Mouse (Mus musculus): ENCODE data around the gene Aqp9. TPM values are rescaled to one million over a fixed set of nuclear protein-coding genes. Genes with fewer than 3 reads are reported as not detected.
"Not testable (repeated sequence)": the region's sequence is repeated elsewhere in the genome, so short reads cannot be mapped to it uniquely, and the experiment has no call there.

Aqp9 gene
- total RNA-seq, 2 experiments from 2014 or later, result 0.73 to 0.84 TPM

DNA sequence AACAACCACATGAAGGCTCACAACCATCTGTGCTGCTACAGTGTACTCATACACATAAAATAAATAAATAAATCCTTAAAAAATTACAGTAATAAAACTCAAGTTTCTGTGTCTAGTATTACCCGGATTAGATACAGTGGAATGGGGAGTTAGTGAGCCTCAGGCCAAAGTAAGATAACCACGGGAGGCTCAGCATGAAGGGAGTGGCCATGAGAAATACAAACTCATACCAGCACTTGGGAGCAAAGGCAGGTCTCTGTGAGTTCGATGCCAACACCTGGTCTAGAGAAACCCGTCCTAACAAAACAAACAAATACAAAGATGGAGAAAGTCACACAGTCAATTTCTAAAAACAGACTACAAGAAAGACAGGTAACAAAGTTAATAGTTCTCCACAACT, 18.3 kb downstream of the Aqp9 start:
- DNase-seq, result no peak
- intact Hi-C loops (cut with DNase I), result no loop called here

DNA sequence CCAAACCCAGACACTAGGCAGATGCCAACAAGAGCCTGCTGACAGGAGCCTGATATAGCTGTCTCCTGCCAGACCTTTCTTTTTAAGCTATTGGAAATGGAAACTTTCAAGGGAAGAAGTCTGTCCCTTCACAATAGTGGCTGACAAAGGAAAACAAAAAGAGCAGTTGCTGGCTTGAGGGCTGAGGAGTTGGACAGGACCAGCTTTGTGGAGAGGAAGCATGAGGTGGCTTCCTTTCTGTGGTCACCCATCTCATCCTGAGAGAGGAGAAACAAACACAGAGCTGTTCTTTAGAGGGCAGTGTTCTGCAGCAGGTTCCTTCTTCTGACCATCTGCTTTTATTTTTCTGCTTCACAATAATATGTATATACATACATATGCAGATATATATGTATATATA, 19.6 kb downstream of the Aqp9 start:
- DNase-seq, result no peak
- intact Hi-C loops (cut with DNase I), result no loop called here

DNA sequence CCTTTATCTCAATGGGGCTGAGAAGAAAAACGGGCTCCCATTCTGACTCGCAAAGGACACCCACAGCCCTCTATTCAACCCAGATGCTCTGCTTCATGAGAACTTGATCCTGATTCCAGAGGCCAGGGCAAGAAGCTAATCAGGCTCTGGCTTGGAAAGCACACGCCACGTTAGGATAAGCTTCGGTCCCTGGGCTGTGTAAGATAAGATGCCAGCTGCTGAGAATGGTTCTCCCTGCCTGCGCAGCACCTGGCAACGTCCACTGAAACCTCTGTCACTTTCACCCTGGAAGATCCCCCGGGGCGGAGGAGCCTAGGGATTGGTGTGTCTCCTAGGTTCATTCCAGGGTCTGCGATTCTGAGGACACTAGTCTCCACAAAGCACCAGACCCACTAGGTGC, 22.3 kb downstream of the Aqp9 start:
- intact Hi-C loops (cut with DNase I), result no loop called here
- DNase-seq, result no peak

DNA sequence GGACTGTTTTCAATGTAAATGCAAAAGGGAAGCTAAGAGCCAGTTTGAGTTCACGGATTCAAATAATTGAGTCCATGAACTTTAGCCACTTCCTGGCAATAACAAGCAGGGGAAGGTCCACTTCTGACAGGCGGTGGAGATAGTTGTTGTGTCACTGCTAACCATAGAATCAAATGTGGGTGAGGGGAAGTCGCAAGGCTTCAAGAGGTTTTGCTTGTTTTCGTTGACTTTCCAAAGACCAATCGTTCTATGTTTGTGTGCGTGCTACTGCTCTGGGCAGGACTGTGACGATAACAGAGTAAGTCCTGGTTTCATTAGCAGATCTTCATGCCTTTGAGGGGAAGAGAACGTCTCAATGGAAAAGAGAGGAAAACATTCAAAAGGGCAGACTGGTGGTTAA, 28.3 kb downstream of the Aqp9 start:
- intact Hi-C loops (cut with DNase I), result no loop called here
- no peak for DNase-seq

DNA sequence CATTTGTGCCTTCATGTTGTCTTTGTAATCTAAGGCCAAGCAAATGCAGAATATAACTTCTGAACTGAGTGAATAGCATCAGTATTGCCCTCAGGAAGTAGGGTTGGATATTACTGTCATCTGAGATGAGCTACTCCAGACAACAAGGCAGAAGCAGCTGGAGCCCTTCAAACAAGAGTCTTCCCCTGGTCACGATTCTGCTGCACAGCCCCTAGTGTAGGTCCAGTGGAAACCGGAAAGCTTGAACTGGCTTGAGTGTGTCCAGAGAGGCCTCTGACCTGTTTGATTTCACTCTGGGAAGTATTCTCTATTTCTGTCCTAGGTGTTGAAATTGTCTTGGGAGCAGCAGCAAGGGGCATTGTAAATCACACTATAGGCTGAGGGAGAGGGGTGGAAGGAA, 29.5 kb downstream of the Aqp9 start:
- DNase-seq, result no peak
- intact Hi-C loops (cut with DNase I), result no loop called here

DNA sequence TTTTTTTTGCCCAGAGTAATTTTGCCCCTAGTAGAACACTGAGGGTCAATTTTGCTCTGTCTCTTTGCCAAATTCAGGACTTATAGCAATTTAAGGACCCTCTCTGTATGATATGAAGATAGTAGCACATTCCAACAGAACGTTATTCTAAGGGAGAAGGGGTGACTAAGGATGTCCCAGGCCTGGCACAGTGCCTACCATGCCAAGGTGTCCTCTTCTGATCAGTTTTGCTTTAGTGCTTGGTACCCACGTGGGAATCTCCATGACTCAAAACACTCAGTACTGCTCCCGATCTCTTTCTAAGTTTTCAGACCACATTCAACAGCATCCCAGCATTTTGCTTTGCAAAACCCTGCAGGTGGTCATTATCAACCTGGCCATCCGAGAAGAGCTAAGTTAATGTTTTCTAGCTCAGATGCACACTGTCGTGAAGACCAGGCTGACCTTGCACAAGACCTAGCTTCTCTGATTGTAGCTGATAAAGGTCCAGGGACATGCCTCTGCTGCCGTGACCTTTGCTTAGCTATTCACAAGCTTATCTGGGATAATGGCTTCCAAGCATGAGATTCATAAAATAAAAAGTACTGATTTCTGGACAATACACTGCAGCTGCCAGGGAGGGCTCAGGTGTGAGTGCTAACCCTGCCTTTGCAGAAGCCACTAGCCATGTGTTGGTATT, 31.1 kb downstream of the Aqp9 start:
- no peak for DNase-seq
- intact Hi-C loops (cut with DNase I), result no loop called here

DNA sequence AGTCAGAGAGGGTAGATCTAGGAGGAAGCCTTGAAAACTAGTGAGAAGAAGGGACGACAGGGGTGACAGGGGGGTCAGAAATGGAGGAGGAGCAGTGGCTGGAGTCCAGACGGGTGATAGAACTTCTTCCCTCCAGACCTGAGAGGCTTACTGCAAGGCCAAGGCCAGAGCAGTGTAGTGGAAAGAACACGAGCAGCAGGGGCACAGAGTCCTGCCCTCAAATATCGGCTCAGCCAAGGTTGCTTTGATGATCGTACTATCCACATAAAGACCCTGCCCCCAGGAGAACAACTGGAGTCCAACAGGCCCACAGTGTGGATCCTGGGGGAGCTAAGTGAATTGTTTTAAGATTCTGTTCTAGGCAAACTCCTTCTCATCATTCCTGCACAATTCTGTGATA, 33.4 kb downstream of the Aqp9 start:
- no peak for DNase-seq
- intact Hi-C loops (cut with DNase I), result no loop called here

DNA sequence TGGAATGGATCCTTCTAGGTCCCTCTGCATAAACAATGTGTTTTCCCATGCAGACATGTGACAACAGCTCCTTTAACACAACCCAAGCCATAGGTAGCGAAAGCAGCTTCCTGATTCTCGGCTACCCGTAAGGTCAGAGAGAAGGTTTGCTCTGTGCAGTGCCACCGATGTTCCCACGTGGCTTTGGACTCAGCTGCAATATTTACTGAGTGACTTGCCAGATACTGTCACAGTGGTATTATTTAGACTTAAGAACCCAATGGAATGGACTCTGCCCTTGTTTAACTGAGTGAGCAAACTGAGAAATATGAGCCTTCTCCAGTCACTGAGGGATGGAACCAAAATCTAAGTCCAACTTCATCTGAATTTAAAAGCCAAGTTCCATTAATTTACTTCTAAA, 35.3 kb downstream of the Aqp9 start:
- DNase-seq, result no peak
- intact Hi-C loops (cut with DNase I), result no loop called here

DNA sequence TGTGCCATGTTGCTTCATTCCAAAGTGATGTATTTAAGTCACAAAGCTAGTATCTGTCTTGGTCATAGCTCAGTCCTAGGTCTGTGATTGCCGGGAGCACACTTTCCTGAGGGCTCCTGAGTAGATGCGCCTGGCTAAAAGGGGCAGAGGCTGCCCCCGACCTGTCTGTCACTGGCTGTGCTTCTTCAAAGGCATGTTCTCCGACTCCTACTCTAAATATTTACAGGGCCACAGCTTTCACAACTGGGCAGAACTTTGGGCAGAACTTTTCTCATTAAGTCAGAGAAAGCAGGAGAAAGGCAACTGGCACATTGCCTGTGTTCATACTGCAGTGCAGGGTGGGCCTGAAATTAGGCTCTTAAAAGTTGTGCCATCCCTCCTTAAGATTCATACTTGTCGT, 36.7 kb downstream of the Aqp9 start:
- intact Hi-C loops (cut with DNase I), result no loop called here
- DNase-seq, result no peak

DNA sequence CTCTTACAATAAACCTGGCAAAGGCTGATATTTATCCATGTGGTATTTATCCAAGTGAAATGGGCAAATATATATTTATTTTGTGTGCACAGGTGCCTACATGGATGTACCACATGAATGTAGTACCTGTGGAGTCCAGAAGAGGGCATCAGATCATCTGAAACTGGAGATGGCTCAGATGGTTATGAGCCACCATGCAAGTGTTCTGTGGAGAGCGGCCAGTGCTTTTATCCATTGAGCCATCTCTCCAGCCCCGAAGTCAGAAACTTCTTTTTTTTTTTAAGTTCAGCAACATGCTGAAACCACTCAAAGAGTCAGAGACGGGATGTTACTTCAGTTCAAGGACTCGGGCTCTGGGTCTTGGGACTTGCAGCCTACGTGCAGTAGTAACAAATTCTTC, 39.6 kb downstream of the Aqp9 start:
- intact Hi-C loops (cut with DNase I), result loop anchor here (10.0 kb wide), 1 partner anchor 56 kb away; no protein-coding TSS in a partner anchor
- DNase-seq, result peak; percentile 49 to 80

DNA sequence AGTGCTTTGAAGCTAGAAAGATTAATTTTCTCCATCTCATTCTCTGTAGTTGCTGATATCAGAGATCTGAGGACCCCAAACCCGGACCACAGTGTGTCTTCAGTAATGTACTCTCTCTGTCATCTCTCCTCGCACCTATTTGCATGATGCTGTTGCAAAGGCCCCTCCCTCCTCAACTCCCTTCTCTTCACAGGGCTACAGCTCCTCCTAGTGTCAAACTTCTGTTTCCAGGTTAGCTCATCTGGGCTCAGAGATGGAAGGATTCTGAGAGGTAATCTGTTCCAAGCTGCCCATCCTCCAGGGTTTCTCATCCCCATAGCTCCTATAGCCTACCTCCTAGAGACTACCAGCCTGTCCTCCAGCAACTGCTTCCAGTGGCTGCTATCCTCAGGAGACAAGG, 42.3 kb downstream of the Aqp9 start:
- intact Hi-C loops (cut with DNase I), result loop anchor here (10.0 kb wide), 1 partner anchor 59 kb away; no protein-coding TSS in a partner anchor
- DNase-seq, result peak; percentile 11 to 50

DNA sequence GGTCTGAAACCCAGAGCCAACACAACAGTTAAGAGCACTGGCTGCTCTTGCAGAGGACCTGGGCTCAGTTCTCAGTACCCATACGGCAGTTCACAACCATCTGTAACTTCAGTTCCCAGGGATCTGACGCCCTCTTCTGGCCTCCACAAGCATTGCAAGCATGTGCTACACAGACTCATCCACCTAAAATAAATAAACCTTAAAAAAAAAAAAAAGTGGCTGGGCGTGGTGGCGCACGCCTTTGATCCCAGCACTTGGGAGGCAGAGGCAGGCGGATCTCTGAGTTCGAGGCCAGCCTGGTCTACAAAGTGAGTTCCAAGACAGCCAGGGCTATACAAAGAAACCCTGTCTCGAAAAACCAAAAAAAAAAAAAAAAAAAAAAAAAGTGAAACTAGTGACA, 45.4 kb downstream of the Aqp9 start:
- intact Hi-C loops (cut with DNase I), result loop anchor here (10.0 kb wide), 1 partner anchor 62 kb away; no protein-coding TSS in a partner anchor

DNA sequence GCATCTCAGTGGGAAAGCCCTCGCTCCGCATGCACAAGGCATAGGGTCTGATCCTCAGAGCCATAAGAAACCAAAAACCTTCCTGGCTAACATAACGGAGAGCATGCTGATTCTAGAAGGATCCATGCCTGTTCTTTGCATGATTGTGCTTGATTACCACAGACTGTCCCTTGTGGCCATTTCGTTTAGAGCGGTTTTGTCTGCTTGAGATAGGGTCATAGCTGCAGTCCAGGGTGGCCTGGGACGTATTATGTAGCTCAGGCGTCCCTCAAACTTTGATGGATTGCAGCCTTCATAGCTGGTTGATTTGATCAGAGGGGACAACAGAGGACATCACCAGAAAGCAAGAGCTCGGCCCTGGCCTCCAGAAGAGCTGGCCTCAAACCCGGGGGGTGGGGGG, 47.6 kb downstream of the Aqp9 start:
- no peak for DNase-seq
- intact Hi-C loops (cut with DNase I), result loop anchor here (10.0 kb wide), 1 partner anchor 64 kb away; no protein-coding TSS in a partner anchor

More for the DNA sequence above, 45.4 kb downstream of the Aqp9 start:
- not testable (repeated sequence) for DNase-seq

DNA sequence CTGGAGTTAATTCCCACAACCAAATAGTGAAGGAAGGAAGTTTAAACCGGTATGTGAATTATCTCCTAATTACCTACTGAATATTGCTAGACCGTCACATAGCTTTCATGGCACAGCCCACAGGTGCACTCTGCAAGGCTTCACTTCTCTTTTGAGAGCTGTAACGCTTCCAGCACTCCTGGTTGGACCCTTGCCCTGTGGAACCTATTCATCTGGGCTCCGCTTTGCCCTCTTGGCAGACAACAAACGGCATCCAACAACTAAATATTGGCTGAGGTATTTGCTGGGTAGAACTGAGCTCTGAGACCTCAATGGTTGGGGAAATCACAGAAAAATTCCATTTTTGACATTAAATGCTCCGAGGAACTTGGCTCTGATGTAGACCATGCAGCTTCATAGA, 55.3 kb downstream of the Aqp9 start:
- peak in 1 of 2 experiments; percentile 16 for DNase-seq
- intact Hi-C loops (cut with DNase I), result no loop called here

DNA sequence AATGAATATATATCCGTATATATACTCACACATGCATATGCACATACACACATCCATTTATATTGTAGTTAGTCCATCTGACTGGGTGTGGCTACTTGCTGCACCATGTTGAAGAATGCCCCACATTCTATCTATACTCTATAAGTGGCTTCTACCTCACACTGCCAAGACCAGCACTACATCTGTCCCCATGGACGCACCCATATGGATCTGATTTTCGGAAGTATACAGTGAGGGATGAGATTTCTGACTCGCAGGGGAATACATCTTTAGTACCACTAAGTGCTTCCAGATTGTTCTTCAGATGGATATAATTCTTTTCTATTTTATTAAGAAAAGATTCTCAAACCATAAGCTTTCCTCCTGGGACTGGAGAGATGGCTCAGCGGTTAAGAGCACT, 65.0 kb downstream of the Aqp9 start:
- no peak for DNase-seq
- intact Hi-C loops (cut with DNase I), result no loop called here

DNA sequence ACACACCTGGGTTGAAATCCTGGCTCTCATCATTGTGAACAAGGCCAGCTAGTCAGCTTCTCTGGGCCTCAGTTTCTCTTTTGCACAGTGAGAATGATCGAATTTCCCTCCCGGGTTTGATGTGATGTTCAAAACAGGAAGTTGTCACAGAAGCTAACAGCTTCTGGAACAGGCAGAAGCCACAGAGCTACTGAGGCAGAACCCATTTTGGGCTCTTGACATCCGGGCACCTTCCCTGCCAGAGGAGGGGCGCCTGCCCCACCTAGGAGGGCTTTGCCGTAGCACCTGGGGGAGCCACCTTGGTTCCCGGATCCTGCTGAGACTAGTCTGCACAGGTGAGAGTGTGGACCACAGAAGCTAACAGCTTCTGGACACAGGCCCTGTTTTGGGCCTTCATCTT, 74.4 kb downstream of the Aqp9 start:
- DNase-seq, result no peak
- intact Hi-C loops (cut with DNase I), result no loop called here

DNA sequence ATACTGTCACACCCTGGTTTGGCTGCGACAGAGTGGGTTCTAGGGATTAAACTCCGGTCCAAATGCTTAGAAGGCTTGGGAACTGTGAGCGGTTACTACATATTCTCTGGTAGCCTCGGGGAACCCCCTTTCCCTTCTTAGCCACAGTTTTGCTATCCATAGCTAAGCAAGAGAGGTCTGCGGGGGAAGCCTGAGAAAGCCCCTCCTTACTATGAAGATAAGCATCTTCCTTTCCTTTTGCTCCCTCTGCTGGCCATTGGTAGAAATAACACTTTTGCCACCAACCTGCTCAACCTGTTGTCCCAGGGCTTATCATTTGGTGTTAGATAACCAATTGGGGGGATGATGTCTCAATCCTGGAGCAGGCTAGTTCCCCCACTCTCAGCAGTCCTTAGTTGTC, 76.4 kb downstream of the Aqp9 start:
- intact Hi-C loops (cut with DNase I), result no loop called here
- peak in 1 of 2 experiments; percentile 53 for DNase-seq

DNA sequence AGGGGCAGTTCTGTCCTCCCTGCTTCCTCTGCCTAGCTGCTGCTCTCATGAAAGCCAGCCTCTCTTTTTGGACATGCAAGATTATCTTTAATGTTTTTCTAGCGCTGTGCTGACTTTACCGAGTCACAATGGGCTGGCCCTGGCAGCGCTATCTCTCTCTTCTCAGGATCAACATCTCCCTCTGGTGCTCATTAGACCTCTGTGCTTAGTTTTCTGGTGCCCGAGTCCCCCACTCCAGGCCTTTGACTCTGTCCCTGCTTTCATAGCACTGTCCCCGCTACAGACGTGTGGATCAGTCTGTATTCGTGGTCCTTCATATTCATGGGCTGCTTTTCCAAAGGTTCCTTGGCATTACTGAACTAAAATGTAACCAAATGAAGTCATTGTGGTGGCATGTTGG, 89.3 kb downstream of the Aqp9 start:
- DNase-seq, result no peak
- intact Hi-C loops (cut with DNase I), result loop anchor here (5.0 kb wide), 1 partner anchor 147 kb away; no protein-coding TSS in a partner anchor

DNA sequence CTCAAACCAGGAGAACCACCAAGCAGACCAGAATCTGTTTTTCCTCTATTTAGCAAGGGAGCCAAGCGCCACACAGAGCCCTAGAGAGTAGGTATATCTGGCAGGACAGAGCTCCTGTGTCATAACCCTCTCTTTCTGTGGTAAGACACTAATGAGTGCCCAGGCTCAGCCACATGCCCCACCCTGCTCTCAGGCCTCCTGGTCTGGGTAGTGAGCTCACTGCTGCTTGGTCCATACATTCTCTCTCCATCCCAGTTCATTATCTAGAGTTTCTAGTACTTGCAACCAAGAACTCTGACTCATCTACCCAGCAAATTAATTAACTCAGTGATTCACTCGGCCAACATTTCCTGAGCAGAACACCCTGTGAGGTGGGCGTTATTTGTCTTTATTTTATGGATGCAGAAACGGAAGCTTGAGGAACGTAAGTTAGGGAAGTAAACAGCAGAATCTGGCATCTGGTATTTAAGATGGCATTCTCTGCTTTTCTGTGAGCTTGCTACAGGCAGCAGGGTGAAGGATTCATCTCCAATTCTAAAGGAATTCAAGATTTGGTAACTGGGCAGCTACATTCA, 91.1 kb downstream of the Aqp9 start:
- intact Hi-C loops (cut with DNase I), result loop anchor here (5.0 kb wide), 1 partner anchor 145 kb away; no protein-coding TSS in a partner anchor
- no peak for DNase-seq

DNA sequence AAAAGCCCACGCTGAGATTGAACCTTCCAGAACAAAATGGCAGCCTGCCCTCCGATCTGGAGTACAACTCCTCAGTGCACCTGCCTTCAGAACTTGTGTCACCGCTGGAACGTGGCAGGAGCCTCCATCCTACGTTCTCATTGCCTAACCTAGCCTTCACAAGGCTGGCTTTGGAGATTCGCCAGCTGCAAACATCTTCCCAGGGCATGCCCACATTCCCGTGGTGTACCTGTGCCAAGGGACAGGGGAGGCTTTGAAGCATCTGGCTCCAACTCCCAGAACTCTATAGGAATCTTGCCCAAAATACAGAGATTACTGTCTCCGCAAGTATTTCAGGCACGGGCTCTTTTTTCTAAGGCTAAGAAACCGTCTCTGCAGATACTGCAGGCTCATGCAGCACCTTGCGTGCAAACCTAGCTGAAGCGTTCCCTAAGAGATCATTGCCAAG, 92.3 kb downstream of the Aqp9 start:
- DNase-seq, result no peak
- intact Hi-C loops (cut with DNase I), result loop anchor here (5.0 kb wide), 1 partner anchor 144 kb away; no protein-coding TSS in a partner anchor

DNA sequence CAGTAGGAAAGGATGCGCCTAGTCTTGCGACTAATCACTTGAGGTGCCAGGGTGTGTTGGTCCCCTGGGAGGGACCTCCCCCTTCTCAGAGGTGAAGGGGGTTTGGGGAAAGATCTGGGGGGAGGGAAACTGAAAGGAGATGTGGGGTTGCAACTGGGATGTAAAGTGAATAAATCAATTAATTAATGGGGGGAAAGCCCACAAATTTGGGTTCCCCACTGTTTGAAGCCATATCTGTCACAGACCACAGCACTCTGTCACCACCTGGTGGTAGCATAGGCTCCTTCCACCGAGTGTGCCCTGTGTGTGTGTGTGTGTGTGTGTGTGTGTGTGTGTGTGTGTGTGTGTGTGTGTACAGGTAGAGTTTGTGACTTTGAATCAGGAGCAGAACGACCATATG, 94.7 kb downstream of the Aqp9 start:
- peak; percentile 53 to 72 for DNase-seq
- intact Hi-C loops (cut with DNase I), result loop anchor here (5.0 kb wide), 2 partner anchors 97 to 397 kb away; partner anchors contain the start of gene Adam10

DNA sequence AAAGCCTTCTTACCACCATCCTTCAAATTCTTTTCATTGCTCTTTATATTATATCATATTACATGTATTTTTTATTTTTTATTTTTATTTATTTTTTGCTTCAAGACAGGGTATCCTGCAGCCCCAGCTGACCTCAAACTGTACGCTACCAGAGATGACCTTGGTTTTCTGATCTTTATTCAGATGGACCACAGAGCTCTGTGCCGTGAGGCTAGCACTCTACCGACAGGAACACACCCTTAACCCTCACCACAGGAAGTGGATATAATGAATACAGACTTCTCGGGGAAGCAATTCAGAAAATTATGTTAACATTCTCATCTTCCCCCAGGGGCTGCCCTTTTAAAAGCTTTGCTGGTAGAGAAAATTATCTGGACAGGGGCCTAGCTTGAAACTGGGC, 95.4 kb downstream of the Aqp9 start:
- intact Hi-C loops (cut with DNase I), result loop anchor here (5.0 kb wide), 2 partner anchors 96 to 396 kb away; partner anchors contain the start of gene Adam10
- no peak for DNase-seq

Measured in heart, postnatal 14 days (tissue).